Mouse (Mus musculus) testis, adult 2 months (tissue): ENCODE measurements at regions not wholly inside any gene's neighbourhood (a gene's known extent, or its start where the extent isn't known, plus 50 kb on each side); places are given as distances from the start of the nearest gene placed in this dataset.

Experiments used
- H3K27ac ChIP-seq: fragments of 200-500 bp; 2 replicates; pipeline ENCODE4 v1.5.1; 2012; ENCODE audit warnings: low read depth, low read length; ENCODE audit not compliant: control insufficient read depth, insufficient read depth
- H3K27me3 ChIP-seq: fragments of 200-500 bp; 2 replicates; pipeline ENCODE4 v1.6.1; 2012; ENCODE audit warnings: mild to moderate bottlenecking, low read length, moderate library complexity; ENCODE audit not compliant: control insufficient read depth, insufficient read depth
- H3K36me3 ChIP-seq: fragments of 200-500 bp; 2 replicates; pipeline ENCODE4 v1.6.1; 2012; ENCODE audit warnings: mild to moderate bottlenecking, low read length; ENCODE audit not compliant: control insufficient read depth, insufficient read depth
- H3K4me1 ChIP-seq: fragments of 200-500 bp; 2 replicates; pipeline ENCODE4 v1.6.1; 2012; ENCODE audit warnings: low read length; ENCODE audit not compliant: control insufficient read depth, insufficient read depth
- H3K4me3 ChIP-seq: fragments of 200-500 bp; 2 replicates; pipeline ENCODE4 v1.5.1; 2012; ENCODE audit warnings: low read depth, mild to moderate bottlenecking, low read length, moderate library complexity, mixed read lengths; ENCODE audit not compliant: control insufficient read depth
- CTCF ChIP-seq: fragments of 200-500 bp; IDR thresholded peaks from 2 replicates; pipeline ENCODE4 v1.5.1; 2012; ENCODE audit warnings: low read depth, mild to moderate bottlenecking, inconsistent platforms, low read length, moderate library complexity; ENCODE audit not compliant: control insufficient read depth, insufficient read depth, insufficient replicate concordance
- POLR2A ChIP-seq: fragments of 200-500 bp; IDR thresholded peaks from 2 replicates; pipeline ENCODE4 v1.6.1; 2012; ENCODE audit warnings: low read depth, mild to moderate bottlenecking, inconsistent platforms, low read length, moderate library complexity; ENCODE audit not compliant: control insufficient read depth

DNA sequence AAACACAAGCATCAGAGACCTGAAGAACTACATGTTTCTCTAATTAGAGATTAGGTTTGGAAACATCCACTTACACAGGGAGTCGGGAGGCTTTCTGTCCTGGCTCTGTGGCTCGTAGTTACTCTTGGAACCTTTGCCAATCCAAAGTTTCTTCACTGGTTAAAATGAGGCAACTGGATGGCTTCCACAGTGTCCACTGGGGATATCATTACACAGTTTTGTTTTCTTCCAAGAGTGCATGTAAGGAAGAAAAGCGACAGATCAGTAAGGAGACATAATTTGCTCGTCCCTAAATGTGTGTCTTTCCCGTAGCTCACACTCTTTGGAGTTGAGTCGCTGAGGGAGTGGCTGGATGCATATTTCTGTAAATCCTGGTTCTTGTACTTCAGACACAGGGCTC lies 1325.4 kb upstream of the Zeb2 start:
- no peak overlapping the region for H3K4me3 ChIP-seq
- TF ChIP-seq CTCF (no peak), POLR2A (no peak)
- H3K4me1 ChIP-seq, result no peaks in the 10 kb centered on the region
- H3K27me3 ChIP-seq, result no peaks in the 10 kb centered on the region
- H3K36me3 ChIP-seq, result no peaks in the 10 kb centered on the region
- peak overlapping the region; percentile 49; the same call in 1 of the 2 replicates for H3K27ac ChIP-seq

DNA sequence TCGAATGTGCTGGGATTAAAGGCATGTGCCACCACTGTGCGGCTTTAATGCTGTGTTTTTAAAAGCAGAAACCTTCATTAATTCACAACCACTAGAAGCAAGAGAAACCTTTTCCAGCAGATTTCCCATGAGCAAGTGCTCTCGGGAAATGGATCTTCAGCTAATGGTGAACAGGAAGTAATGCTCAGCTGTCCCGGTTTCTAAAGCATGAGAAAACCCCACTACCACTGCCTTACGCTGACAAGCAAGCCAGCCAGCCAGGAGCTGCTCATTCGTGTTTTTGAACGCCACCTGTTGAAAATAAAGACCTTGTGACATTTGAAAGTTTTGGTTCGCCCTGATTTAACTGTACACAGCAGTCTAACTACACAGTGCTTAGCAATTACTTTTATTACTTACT lies 1324.7 kb upstream of the Zeb2 start:
- no peaks in the 10 kb centered on the region for H3K4me1 ChIP-seq
- H3K27me3 ChIP-seq, result no peaks in the 10 kb centered on the region
- no peak overlapping the region for H3K4me3 ChIP-seq
- no peak overlapping the region; the same call in 1 of the 2 replicates for H3K27ac ChIP-seq
- no peaks in the 10 kb centered on the region for H3K36me3 ChIP-seq
- TF ChIP-seq CTCF (no peak), POLR2A (no peak)

DNA sequence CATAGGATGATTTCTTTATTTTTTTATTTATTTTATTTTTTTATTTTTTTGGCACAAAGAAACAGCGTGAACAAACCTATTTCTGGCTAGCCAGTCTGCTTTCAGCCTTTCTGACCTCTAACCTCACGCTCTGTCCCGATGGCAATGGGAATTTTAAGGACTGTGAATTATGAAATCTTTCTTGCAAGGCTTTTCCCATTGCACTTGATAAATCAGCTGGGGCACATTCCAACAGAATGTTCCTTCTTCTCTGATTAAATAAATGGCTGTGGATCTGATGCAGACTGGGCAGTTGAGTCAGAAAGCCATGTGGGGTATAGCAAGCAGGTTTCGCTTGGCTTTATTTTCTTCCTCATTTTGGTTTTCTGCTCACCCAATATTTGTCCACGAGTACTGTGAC lies 1324.2 kb upstream of the Zeb2 start:
- Histone ChIP-seq H3K27me3 (no peaks in the 10 kb centered on the region), H3K27ac (no peak overlapping the region), H3K36me3 (no peaks in the 10 kb centered on the region), H3K4me3 (no peak overlapping the region), H3K4me1 (no peaks in the 10 kb centered on the region)
- TF ChIP-seq CTCF, result no peak
- no peak for TF ChIP-seq POLR2A

DNA sequence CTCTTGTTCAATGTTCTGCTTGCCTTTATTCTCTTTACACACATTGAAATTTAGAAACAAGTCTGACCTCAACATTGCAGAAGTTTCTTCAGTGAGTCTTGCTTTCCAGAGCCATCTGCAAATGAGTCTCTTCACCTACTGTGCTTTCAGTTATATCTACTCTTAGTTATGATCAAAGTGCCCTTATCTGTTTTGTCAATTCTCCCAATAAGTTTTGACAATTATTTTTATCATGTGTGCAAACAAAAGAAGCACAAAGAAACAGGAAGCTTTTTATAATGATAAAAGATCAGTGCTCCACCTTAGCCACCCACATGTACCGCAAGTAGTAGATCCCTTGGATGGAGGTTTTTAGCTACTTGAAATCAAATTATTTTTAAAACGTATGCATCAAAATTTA lies 1322.8 kb upstream of the Zeb2 start:
- Histone ChIP-seq H3K4me3 (no peak overlapping the region), H3K4me1 (no peaks in the 10 kb centered on the region)

DNA sequence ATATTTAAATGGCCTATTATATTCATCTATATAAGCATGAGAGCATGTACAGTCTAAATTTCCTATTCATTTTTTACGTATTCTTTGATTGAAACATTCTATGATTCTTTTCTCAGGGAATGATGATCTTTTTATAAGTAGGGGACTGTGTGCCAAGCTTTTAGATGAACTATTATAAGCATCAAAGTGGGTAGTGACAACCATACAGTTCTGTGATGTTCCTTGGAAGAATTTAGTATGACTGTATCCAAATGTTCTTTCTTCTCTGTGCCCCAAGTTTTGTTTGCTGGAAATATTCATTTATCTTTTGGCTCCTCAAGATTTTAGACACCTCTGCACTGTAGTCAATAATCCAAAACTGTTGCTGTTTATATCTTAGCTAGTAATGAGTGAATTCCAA lies 1301.1 kb upstream of the Zeb2 start:
- Histone ChIP-seq H3K4me3 (no peak overlapping the region), H3K27me3 (no peaks in the 10 kb centered on the region), H3K36me3 (no peaks in the 10 kb centered on the region), H3K27ac (no peak overlapping the region), H3K4me1 (no peaks in the 10 kb centered on the region)
- TF ChIP-seq POLR2A, result no peak
- no peak for TF ChIP-seq CTCF

More for the DNA sequence above, 1322.8 kb upstream of the Zeb2 start:
- Histone ChIP-seq H3K27ac (no peak overlapping the region), H3K36me3 (no peaks in the 10 kb centered on the region), H3K27me3 (no peaks in the 10 kb centered on the region)
- TF ChIP-seq POLR2A (no peak), CTCF (no peak)

DNA sequence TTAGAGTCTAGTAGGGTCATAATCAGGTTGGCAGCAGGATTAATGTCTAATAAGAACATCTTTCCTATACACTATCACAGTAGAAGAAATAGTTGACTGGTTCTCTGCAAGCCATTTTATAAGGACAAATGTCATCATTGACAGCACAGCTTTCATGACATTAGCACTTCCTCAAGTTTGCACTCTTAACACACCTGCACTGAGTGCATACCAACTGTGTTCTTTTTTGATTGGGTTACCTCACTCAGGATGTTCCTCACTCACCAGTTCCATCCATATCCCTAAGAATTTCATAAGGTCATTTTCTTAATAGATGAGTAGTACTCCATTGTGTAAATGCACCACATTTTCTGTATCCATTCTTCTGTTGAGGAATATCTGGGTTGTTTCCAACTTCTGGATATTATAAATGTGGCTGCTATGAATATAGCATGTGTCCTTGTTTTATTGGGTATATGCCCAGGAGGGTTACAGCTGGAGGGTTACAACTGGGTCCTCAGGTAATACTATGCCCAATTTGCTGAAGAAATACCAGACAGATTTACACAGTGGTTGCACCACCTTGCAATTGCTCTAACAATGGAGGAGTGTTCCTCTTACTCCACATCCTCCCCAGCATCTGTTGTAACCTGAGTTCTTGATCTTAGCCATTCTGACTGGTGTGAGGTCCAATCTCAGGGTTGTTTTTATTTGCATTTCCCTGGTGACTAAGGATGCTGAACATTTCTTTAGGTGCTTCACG lies 1285.3 kb upstream of the Zeb2 start:
- TF ChIP-seq CTCF (no peak), POLR2A (no peak)
- no peak overlapping the region for H3K27ac ChIP-seq
- no peaks in the 10 kb centered on the region for H3K4me1 ChIP-seq
- no peaks in the 10 kb centered on the region for H3K36me3 ChIP-seq
- no peaks in the 10 kb centered on the region for H3K27me3 ChIP-seq
- no peak overlapping the region for H3K4me3 ChIP-seq

DNA sequence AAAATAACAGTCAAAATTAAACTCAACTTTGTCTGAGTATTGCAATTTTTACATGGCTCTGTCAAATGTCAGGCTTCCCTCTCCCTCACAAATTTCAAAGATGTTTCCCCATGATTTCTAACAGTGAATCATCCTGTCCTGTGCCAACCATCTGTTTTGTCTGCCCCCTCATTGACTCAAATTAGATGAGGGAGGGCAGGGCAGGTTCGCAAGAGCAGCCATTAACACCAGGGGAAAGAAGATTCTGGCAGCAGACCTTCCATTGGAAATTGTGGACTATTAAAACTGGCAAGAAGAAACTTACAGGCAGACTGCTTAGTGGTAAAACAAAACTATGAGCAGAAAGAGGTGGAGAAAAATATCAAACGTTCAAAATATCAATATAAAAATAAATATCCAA lies 1277.0 kb upstream of the Zeb2 start:
- H3K4me3 ChIP-seq, result no peak overlapping the region
- H3K27me3 ChIP-seq, result no peaks in the 10 kb centered on the region
- TF ChIP-seq POLR2A (no peak), CTCF (no peak)
- no peaks in the 10 kb centered on the region for H3K36me3 ChIP-seq
- no peaks in the 10 kb centered on the region for H3K4me1 ChIP-seq
- no peak overlapping the region for H3K27ac ChIP-seq
